Mouse (Mus musculus) heart, embryonic 12.5 days (tissue): ENCODE data around the gene Hmgn5. TPM values are rescaled to one million over a fixed set of nuclear protein-coding genes. Genes with fewer than 3 reads are reported as not detected.

Experiments used
- ATAC-seq: fragments of 200-750 bp; cut with Nextera tagmentation; 2 replicates; pipeline ENCODE4 v1.8.0; 2017; ENCODE audit warnings: moderate TSS enrichment, moderate library complexity; ENCODE audit not compliant: insufficient number of reproducible peaks, low FRiP score
- H3K27ac ChIP-seq: fragments of 300-500 bp; sonication (generic); 2 replicates; pipeline ENCODE4 v1.5.1; 2016; ENCODE audit warnings: mild to moderate bottlenecking, moderate library complexity; ENCODE audit not compliant: poor library complexity, severe bottlenecking
- H3K27me3 ChIP-seq: fragments of 300-500 bp; sonication (generic); replicated peaks from 2 replicates; pipeline ENCODE4 v1.6.1; 2016; ENCODE audit warnings: mild to moderate bottlenecking, moderate library complexity
- H3K36me3 ChIP-seq: fragments of 300-500 bp; sonication (generic); 2 replicates; pipeline ENCODE4 v1.6.1; 2016; ENCODE audit warnings: mild to moderate bottlenecking, moderate library complexity
- H3K4me1 ChIP-seq: fragments of 300-500 bp; sonication (generic); replicated peaks from 2 replicates; pipeline ENCODE4 v1.6.1; 2016; ENCODE audit warnings: mild to moderate bottlenecking
- H3K4me2 ChIP-seq: fragments of 300-500 bp; sonication (generic); 2 replicates; pipeline ENCODE4 v1.6.1; 2016; ENCODE audit warnings: mild to moderate bottlenecking, moderate library complexity
- H3K4me3 ChIP-seq: fragments of 300-500 bp; sonication (generic); 2 replicates; pipeline ENCODE4 v1.5.1; 2016; ENCODE audit warnings: mild to moderate bottlenecking
- H3K9ac ChIP-seq: fragments of 300-500 bp; sonication (generic); 2 replicates; pipeline ENCODE4 v1.6.1; 2016; ENCODE audit warnings: mild to moderate bottlenecking, moderate library complexity
- H3K9me3 ChIP-seq: fragments of 300-500 bp; sonication (generic); replicated peaks from 2 replicates; pipeline ENCODE4 v1.6.1; 2016; ENCODE audit warnings: mild to moderate bottlenecking, moderate library complexity
- WGBS: fragments of 180-500 bp; shearing (Covaris S2); methylation state at CpG from one replicate; pipeline ENCODE4 v1.1.7; 2016; 5-methylcytosine and 5-hydroxymethylcytosine counted together
- polyA plus RNA-seq: library from polyadenylated mRNA; unstranded; fragments of >200 nt; fragmentation: Nextera tagmentation; extraction: Ambion mirVana; gene quantifications from 2 replicates; pipeline ENCODE4 v1.2.1, GENCODE M21; 2016

Gene Hmgn5
- 22.3 and 22.4 TPM in 2 replicates for polyA plus RNA-seq

DNA sequence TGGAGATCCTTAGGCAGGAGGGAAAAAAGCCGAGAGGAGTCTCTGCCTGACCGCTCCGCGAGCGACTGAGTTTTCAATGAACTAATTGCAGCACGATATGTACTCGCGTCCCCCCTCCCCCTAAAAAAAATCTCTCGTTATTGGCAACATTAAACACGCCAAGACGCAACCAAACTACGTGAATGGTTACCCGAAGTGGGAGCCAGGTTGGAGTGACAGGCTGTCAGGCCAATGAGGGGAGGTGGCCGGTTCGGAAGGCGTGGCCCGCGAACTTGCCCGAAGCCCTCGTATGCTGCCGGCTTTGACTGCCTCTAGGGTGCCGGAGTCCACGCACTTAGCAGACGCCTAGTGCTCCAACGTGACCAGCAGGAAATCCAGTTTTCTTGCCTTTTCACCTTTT lies at the start of gene Hmgn5:
Gene Hmgn5, minus strand, starts transcription at position 122 of the 400 bp plus-strand sequence.
- Histone ChIP-seq H3K4me2 (peak within 1 kb of the TSS; percentile 62), H3K9me3 (no peaks in the 10 kb centered on the region), H3K9ac (peak within 1 kb of the TSS; percentile 70), H3K4me1 (no peaks in the 10 kb centered on the region), H3K4me3 (peak within 1 kb of the TSS; percentile 58), H3K27me3 (no peaks in the 10 kb centered on the region), H3K36me3 (no peaks in the 10 kb centered on the region), H3K27ac (peak within 1 kb of the TSS; percentile 66)
- WGBS: 10% methylated on average over 25 of the region's 25 CpGs
- peak; percentile 97 for ATAC-seq

DNA sequence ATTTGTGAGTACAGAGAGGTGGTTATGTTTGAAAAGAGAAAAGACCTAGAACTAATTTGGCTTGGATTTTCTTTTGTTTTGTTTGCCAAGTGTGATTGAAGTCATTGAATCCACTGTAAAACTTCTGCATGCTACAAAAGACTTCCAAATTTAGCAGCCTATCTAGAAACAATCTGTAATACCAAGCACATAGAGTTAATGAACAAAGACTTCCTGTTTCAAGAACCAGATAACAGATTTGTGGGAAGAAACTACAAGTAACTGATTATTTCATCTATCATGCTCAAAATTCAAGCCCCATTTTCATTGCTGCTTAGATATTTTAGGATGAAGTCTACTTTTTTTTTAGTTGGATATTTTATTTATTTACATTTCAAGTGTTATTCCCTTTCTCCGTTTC lies 34.6 kb upstream of the Hmgn5 start:
- WGBS: 52% methylated on average over 1 of the region's 1 CpGs
- no peak overlapping the region for H3K4me3 ChIP-seq
- ATAC-seq: no peak
- no peak overlapping the region for H3K9ac ChIP-seq
- no peaks in the 10 kb centered on the region for H3K27me3 ChIP-seq
- no peak overlapping the region for H3K4me2 ChIP-seq
- no peaks in the 10 kb centered on the region for H3K9me3 ChIP-seq
- no peaks in the 10 kb centered on the region for H3K36me3 ChIP-seq
- no peaks in the 10 kb centered on the region for H3K4me1 ChIP-seq
- no peak overlapping the region for H3K27ac ChIP-seq

GRCm38 (mm10) chrX:109026224-109026623 lies 13.0 kb upstream of the Hmgn5 start:
- Histone ChIP-seq H3K4me1 (no peaks in the 10 kb centered on the region), H3K4me3 (no peak overlapping the region), H3K9me3 (no peaks in the 10 kb centered on the region), H3K27me3 (no peaks in the 10 kb centered on the region), H3K27ac (no peak overlapping the region), H3K4me2 (no peak overlapping the region), H3K9ac (no peak overlapping the region), H3K36me3 (no peaks in the 10 kb centered on the region)
- WGBS: 50% methylated on average over 1 of the region's 1 CpGs
- ATAC-seq: no peak

DNA sequence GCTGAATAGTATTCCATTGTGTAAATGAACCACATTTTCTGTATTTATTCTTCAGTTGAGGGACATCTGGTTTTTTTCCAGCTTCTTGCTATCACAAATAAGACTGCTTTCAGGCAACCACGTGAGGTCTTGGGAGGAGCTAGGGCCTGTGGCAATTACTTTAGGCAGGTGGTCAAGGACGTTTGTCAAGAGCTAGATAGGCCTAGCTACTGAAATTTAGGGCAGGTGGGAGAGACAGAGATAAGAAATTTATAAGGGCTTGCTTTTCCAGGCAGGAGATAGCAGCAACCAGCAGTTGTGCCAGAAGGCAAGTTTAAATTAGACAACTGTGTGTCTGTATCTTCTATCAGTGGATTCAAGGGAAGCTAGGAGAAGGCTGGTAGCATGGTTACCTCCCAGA lies 7.7 kb upstream of the Hmgn5 start:
- no peaks in the 10 kb centered on the region for H3K27me3 ChIP-seq
- H3K36me3 ChIP-seq: no peaks in the 10 kb centered on the region
- ATAC-seq: no peak
- H3K4me1 ChIP-seq: no peaks in the 10 kb centered on the region
- H3K4me3 ChIP-seq: no peak overlapping the region
- H3K4me2 ChIP-seq: no peak overlapping the region
- 29% methylated on average over 2 of the region's 2 CpGs for WGBS
- H3K9ac ChIP-seq: no peak overlapping the region
- H3K9me3 ChIP-seq: no peaks in the 10 kb centered on the region
- no peak overlapping the region for H3K27ac ChIP-seq

GRCm38 (mm10) chrX:109014166-109014565 lies 962 bp upstream of the Hmgn5 start:
- no peak overlapping the region for H3K9ac ChIP-seq
- peak overlapping the region; percentile 62 for H3K4me2 ChIP-seq
- peak overlapping the region; percentile 58 for H3K4me3 ChIP-seq
- no peaks in the 10 kb centered on the region for H3K4me1 ChIP-seq
- H3K27ac ChIP-seq: no peak overlapping the region
- H3K9me3 ChIP-seq: no peaks in the 10 kb centered on the region
- no peaks in the 10 kb centered on the region for H3K36me3 ChIP-seq
- no peaks in the 10 kb centered on the region for H3K27me3 ChIP-seq
- no peak for ATAC-seq
- WGBS: 26% methylated on average over 4 of the region's 4 CpGs

GRCm38 (mm10) chrX:109013686-109014085 lies 482 bp upstream of the Hmgn5 start:
- H3K36me3 ChIP-seq: no peaks in the 10 kb centered on the region
- peak; percentile 79 for ATAC-seq
- peak overlapping the region; percentile 62 for H3K4me2 ChIP-seq
- peak overlapping the region; percentile 70 for H3K9ac ChIP-seq
- H3K4me3 ChIP-seq: peak overlapping the region; percentile 58
- H3K27me3 ChIP-seq: no peaks in the 10 kb centered on the region
- peak overlapping the region; percentile 66 for H3K27ac ChIP-seq
- WGBS: 17% methylated on average over 17 of the region's 17 CpGs
- H3K9me3 ChIP-seq: no peaks in the 10 kb centered on the region
- no peaks in the 10 kb centered on the region for H3K4me1 ChIP-seq

DNA sequence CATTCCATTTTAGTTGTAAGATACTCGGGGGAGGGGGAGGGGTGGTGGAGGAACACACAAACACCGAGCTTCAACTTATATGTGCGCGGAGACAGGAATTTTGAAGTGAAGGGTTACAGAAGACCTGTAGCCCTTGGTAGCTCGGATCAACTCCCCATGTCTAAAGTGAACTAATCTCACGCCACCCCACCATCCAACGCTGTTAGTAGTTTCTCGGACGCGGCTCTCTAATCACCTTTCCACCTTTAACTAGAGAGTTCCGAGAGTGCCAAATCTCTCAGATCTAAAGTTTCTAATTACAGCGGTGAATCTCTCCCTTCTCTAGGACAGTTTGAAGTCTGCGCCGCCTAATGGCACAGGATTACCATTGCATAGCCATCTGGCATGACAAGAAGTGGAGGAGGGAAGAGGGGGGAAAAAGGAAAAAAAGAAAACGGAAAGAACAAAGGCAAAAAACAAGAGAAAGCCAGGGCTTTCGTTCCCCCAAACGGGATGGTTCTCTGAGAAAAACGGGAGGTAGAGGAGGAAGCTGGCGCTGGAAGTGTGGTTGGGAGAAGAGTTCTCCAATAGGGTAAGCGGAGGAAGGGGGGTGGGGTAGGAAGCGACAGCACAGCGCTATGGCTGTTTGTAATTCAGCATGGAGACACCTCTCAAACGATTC lies 703 bp downstream of the Hmgn5 start:
- peak overlapping the region; percentile 56 for H3K27ac ChIP-seq
- no peaks in the 10 kb centered on the region for H3K36me3 ChIP-seq
- 18% methylated on average over 23 of the region's 23 CpGs for WGBS
- H3K9me3 ChIP-seq: no peaks in the 10 kb centered on the region
- peak overlapping the region; percentile 61 for H3K4me2 ChIP-seq
- H3K9ac ChIP-seq: peak overlapping the region; percentile 36; the same call in 1 of the 2 replicates
- ATAC-seq: peak; percentile 83
- H3K4me1 ChIP-seq: no peaks in the 10 kb centered on the region
- no peaks in the 10 kb centered on the region for H3K27me3 ChIP-seq
- peak overlapping the region; percentile 58 for H3K4me3 ChIP-seq

DNA sequence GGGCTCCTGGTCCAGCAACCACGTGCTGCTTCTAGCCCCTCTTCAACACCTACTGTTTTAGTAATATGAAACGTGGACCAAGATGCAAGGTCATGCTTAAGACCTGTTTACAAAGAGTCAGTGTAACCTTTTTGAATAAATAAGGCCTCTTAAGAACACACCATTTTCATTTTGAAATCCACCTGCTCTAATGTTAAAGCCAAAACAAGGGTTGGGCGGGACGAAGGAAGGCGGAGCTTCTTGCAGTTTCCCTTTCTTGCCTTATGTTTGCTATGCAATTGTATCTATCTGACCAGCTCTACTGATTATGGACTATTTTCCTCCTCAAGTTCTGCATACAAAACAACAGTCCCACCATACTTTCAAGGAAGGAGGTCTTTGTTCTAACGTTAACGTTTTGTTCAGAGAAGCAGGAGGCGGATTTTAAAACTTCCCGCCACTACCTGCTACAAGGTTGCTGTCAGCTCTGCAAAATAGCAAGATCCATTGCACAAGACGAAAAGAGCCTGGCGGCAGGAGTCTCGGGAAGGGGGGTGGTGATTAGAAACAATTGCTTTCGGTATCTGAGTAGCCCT lies 1.5 kb downstream of the Hmgn5 start:
- peak overlapping the region; percentile 36; the same call in 1 of the 2 replicates for H3K9ac ChIP-seq
- peak overlapping the region; percentile 58 for H3K4me3 ChIP-seq
- no peaks in the 10 kb centered on the region for H3K27me3 ChIP-seq
- WGBS: 32% methylated on average over 13 of the region's 13 CpGs
- no peak for ATAC-seq
- H3K36me3 ChIP-seq: no peaks in the 10 kb centered on the region
- H3K4me2 ChIP-seq: peak overlapping the region; percentile 61
- no peak overlapping the region for H3K27ac ChIP-seq
- H3K9me3 ChIP-seq: no peaks in the 10 kb centered on the region
- no peaks in the 10 kb centered on the region for H3K4me1 ChIP-seq

GRCm38 (mm10) chrX:109001277-109001676 lies 11.9 kb downstream of the Hmgn5 start:
- Histone ChIP-seq H3K4me2 (no peak overlapping the region), H3K27me3 (no peaks in the 10 kb centered on the region), H3K9ac (no peak overlapping the region), H3K9me3 (no peaks in the 10 kb centered on the region), H3K4me1 (no peaks in the 10 kb centered on the region), H3K4me3 (no peak overlapping the region), H3K36me3 (peaks cover under 1% of the 10 kb centered on the region; the same call in 1 of the 2 replicates), H3K27ac (no peak overlapping the region)
- no peak for ATAC-seq
- WGBS: 63% methylated on average over 4 of the region's 4 CpGs
